Mouse (Mus musculus): ENCODE results near the gene Rps27rt. TPM values are rescaled to one million over a fixed set of nuclear protein-coding genes. Genes with fewer than 3 reads are reported as not detected.
"Not testable (repeated sequence)": the region's sequence is repeated elsewhere in the genome, so short reads cannot be mapped to it uniquely, and the experiment has no call there.

The Rps27rt gene
- total RNA-seq, 2 experiments from 2014 or later = 21.8 to 24.8 TPM

GRCm38 (mm10) chr9:114988029-114988428, 5.5 kb upstream of the Rps27rt start:
- intact Hi-C loops (cut with DNase I) = no loop called here
- DNase-seq (ENCODE audit: low spot score in 2 of 2) = no peak

- DNase-seq (ENCODE audit: low spot score in 2 of 2) = no peak
- intact Hi-C loops (cut with DNase I) = no loop called here
These were observed 3.8 kb upstream of the Rps27rt start for GRCm38 (mm10) chr9:114986361-114986760.

- intact Hi-C loops (cut with DNase I) = no loop called here
- DNase-seq (ENCODE audit: low spot score in 2 of 2) = no peak
These were observed 3.2 kb upstream of the Rps27rt start for GRCm38 (mm10) chr9:114985741-114986140.

GRCm38 (mm10) chr9:114979969-114980368, 2.6 kb downstream of the Rps27rt start:
- intact Hi-C loops (cut with DNase I) = loop anchor here (2.0 kb wide), 3 partner anchors 45 to 87 kb away; partner anchors contain the start of gene Gpd1l
- DNase-seq (ENCODE audit: low spot score in 2 of 2) = peak; percentile 29 to 80

GRCm38 (mm10) chr9:114978281-114979111, 4.0 kb downstream of the Rps27rt start, which contains the start of gene Osbpl10:
Gene Osbpl10, plus strand, starts transcription at chr9:114978569.
- intact Hi-C loops (cut with DNase I) = loop anchor here (1.0 to 2.0 kb wide), 4 partner anchors 13 to 88 kb away; partner anchors contain the start of gene Gpd1l

GRCm38 (mm10) chr9:114977461-114978280, 4.9 kb downstream of the Rps27rt start:
- peak; percentile 58 to 86 for DNase-seq (ENCODE audit: low spot score in 2 of 2)
- intact Hi-C loops (cut with DNase I) = loop anchor here (1.0 to 2.0 kb wide), 4 partner anchors 12 to 89 kb away; partner anchors contain the start of gene Gpd1l

More at GRCm38 (mm10) chr9:114978281-114979111, 4.0 kb downstream of the Rps27rt start, which contains the start of gene Osbpl10:
- peak; percentile 80 to 91 for DNase-seq (ENCODE audit: low spot score in 2 of 2)

- intact Hi-C loops (cut with DNase I); DNase-seq (ENCODE audit: low spot score in 2 of 2): not testable (repeated sequence)
These were observed 16.3 kb downstream of the Rps27rt start for GRCm38 (mm10) chr9:114966286-114966685.

- peak in 1 of 2 experiments; percentile 26 for DNase-seq (ENCODE audit: low spot score in 2 of 2)
These were observed 18.4 kb downstream of the Rps27rt start for GRCm38 (mm10) chr9:114964093-114964492.

GRCm38 (mm10) chr9:114960844-114961243, 21.7 kb downstream of the Rps27rt start:
- intact Hi-C loops (cut with DNase I) = no loop called here
- no peak for DNase-seq (ENCODE audit: low spot score in 2 of 2)

More at GRCm38 (mm10) chr9:114964093-114964492, 18.4 kb downstream of the Rps27rt start:
- intact Hi-C loops (cut with DNase I) = no loop called here

- DNase-seq (ENCODE audit: low spot score in 2 of 2) = no peak
- intact Hi-C loops (cut with DNase I) = no loop called here
These were observed 22.3 kb downstream of the Rps27rt start for GRCm38 (mm10) chr9:114960043-114960789.

- peak in 1 of 2 experiments; percentile 51 for DNase-seq (ENCODE audit: low spot score in 2 of 2)
- intact Hi-C loops (cut with DNase I) = loop anchor here (1.0 to 5.0 kb wide), 2 partner anchors 44 to 160 kb away; no protein-coding TSS in a partner anchor
These were observed 25.6 kb downstream of the Rps27rt start for GRCm38 (mm10) chr9:114956945-114957344.

GRCm38 (mm10) chr9:114955340-114955739, 27.2 kb downstream of the Rps27rt start:
- no peak for DNase-seq (ENCODE audit: low spot score in 2 of 2)
- intact Hi-C loops (cut with DNase I) = loop anchor here (5.0 kb wide), 1 partner anchor 158 kb away; no protein-coding TSS in a partner anchor

GRCm38 (mm10) chr9:114952866-114953265, 29.7 kb downstream of the Rps27rt start:
- DNase-seq (ENCODE audit: low spot score in 2 of 2) = no peak
- intact Hi-C loops (cut with DNase I) = no loop called here

GRCm38 (mm10) chr9:114948395-114948794, 34.1 kb downstream of the Rps27rt start:
- intact Hi-C loops (cut with DNase I) = no loop called here
- peak in 1 of 2 experiments; percentile 29 for DNase-seq (ENCODE audit: low spot score in 2 of 2)

- DNase-seq (ENCODE audit: low spot score in 2 of 2) = no peak
- intact Hi-C loops (cut with DNase I) = no loop called here
These were observed 37.0 kb downstream of the Rps27rt start for GRCm38 (mm10) chr9:114945576-114945975.

- intact Hi-C loops (cut with DNase I) = no loop called here
- DNase-seq (ENCODE audit: low spot score in 2 of 2) = no peak
These were observed 37.9 kb downstream of the Rps27rt start for GRCm38 (mm10) chr9:114944642-114945041.

GRCm38 (mm10) chr9:114936687-114937086, 45.9 kb downstream of the Rps27rt start:
- intact Hi-C loops (cut with DNase I) = no loop called here

GRCm38 (mm10) chr9:114935321-114935720, 47.2 kb downstream of the Rps27rt start:
- no peak for DNase-seq (ENCODE audit: low spot score in 2 of 2)
- intact Hi-C loops (cut with DNase I) = no loop called here

More at GRCm38 (mm10) chr9:114936687-114937086, 45.9 kb downstream of the Rps27rt start:
- no peak for DNase-seq (ENCODE audit: low spot score in 2 of 2)

- intact Hi-C loops (cut with DNase I) = no loop called here
These were observed 48.3 kb downstream of the Rps27rt start for GRCm38 (mm10) chr9:114934231-114934630.

More at GRCm38 (mm10) chr9:114934231-114934630, 48.3 kb downstream of the Rps27rt start:
- DNase-seq (ENCODE audit: low spot score in 2 of 2) = no peak

Measured in left cerebral cortex, postnatal 25 days (tissue).